Mouse (Mus musculus) liver, adult 2 months (tissue): ENCODE data around the gene 1700037H04Rik.

Experiments used
- CTCF ChIP-seq: fragments of 200-500 bp; IDR thresholded peaks from 2 replicates; pipeline ENCODE4 v1.5.1; 2011; ENCODE audit warnings: low read depth, low read length, control low read depth
- POLR2A ChIP-seq: fragments of 200-500 bp; IDR thresholded peaks from 2 replicates; pipeline ENCODE4 v1.6.1; 2011; ENCODE audit warnings: low read length, control low read depth; ENCODE audit not compliant: insufficient read depth; ENCODE audit errors: extremely low read depth

GRCm38 (mm10) chr2:131142592-131142991, 17.3 kb downstream of the 1700037H04Rik start:
- TF ChIP-seq POLR2A (no peak), CTCF (peak; percentile 81)
